Mouse (Mus musculus): ENCODE measurements at regions not wholly inside any gene's neighbourhood (a gene's known extent, or its start where the extent isn't known, plus 50 kb on each side); places are given as distances from the start of the nearest gene placed in this dataset.

- DNase-seq (ENCODE audit: low spot score in 2 of 2): no peak
These were observed 91.8 kb downstream of the Slc16a9 start for GRCm38 (mm10) chr10:70336741-70337140.

DNA sequence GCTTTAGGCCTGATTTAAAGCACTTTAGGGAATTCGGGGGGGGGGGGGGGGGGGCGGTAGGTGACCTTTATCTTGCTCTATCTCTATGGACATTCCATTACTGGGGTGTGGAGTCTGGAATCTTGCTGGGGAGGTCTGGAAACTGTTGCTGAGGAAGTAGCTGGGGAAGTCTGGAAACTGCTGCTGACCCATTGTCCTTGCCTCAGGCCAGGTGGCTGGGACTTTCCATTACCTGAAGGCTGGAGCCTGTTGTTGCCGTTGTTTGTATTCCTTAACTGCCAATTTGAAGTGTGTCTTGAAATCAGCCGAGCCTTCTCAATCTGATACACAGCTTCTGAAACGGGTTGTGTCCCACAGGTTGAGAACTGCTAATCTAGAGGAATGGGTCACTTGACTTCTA, 80.9 kb upstream of the Fam13c start:
- DNase-seq (ENCODE audit: low spot score in 2 of 2): no peak

GRCm38 (mm10) chr10:70359834-70360233, 80.4 kb upstream of the Fam13c start:
- DNase-seq (ENCODE audit: low spot score in 2 of 2): no peak

- DNase-seq (ENCODE audit: low spot score in 2 of 2): no peak
These were observed 77.2 kb upstream of the Fam13c start for GRCm38 (mm10) chr10:70363054-70363453.

DNA sequence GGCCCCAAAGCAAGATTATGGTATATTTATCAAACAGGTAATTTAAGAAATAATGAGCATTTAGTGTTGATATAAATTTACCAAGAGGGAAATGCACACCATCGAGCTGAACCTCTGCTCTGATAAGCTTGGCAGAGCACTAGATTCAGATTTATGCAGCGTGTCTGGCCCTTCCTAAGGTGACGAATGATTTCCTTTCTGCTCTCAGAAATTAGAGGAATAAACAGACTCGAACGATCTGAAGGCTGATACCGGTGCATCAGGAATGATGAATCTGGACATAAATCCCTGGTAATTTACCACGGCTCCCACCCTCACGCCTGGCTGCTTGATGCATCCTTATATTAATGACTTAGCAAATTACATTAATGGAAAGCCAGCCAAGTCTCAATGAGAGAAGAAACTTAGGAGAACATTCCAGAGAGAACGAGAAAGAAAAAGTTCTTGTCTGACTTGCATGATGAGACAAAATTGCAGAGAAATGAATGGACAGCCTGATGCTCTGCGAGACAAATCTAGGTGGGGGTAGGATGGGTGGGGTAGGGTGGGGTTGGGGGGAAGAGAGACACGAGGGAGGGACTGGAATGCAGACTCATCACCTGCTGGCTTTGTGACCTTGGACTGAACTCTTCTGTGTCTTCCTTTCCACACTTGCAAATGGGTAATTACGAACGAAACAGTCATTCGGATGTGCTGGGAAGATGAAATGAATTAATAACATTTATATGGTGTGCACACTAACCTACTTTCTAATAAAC, 75.9 kb upstream of the Fam13c start:
- DNase-seq (ENCODE audit: low spot score in 2 of 2): no peak

GRCm38 (mm10) chr10:70364976-70365345, 75.3 kb upstream of the Fam13c start:
- no peak for DNase-seq (ENCODE audit: low spot score in 2 of 2)

DNA sequence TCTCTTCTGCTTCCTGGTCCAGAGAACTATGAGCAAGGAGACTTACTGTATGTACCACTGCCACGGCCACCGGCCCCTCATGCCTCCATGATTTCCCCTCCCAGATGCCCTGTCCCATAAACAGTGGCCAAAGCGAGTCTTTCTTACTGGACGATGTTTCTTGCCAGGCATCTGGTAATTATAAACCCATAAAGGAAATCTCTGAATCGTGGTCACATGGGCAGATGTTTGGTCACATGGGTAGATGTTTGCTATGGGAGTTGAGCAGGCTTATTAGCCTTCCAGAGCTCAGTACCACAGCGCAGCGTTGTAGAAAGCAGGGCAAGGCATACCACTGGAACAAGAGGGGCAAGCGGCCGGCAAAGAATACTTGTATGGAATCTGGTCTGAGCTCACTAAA, 74.8 kb upstream of the Fam13c start:
- DNase-seq (ENCODE audit: low spot score in 2 of 2): no peak

DNA sequence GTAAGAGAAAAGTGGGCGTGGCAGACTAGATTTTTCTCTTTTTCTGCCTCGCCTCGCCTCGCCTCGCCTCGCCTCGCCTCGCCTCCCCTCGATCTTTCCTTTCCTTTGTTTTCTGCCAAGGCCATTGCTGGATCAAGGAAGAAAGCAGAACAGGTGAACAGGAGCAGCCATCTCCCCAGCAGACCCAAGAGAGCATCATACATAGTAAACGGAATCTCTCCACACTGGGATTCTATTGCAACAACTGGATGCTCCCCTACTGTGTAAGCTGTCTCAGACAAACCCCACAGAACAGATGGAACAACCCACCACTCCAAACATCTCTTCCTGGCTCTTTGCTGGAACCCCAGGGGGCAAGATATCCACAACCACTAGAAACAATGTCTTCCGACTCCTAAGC, 72.4 kb upstream of the Fam13c start:
- no peak for DNase-seq (ENCODE audit: low spot score in 2 of 2)

- peak; percentile 58 to 76 for DNase-seq (ENCODE audit: low spot score in 2 of 2)
These were observed 71.6 kb upstream of the Fam13c start for GRCm38 (mm10) chr10:70368685-70369084.

DNA sequence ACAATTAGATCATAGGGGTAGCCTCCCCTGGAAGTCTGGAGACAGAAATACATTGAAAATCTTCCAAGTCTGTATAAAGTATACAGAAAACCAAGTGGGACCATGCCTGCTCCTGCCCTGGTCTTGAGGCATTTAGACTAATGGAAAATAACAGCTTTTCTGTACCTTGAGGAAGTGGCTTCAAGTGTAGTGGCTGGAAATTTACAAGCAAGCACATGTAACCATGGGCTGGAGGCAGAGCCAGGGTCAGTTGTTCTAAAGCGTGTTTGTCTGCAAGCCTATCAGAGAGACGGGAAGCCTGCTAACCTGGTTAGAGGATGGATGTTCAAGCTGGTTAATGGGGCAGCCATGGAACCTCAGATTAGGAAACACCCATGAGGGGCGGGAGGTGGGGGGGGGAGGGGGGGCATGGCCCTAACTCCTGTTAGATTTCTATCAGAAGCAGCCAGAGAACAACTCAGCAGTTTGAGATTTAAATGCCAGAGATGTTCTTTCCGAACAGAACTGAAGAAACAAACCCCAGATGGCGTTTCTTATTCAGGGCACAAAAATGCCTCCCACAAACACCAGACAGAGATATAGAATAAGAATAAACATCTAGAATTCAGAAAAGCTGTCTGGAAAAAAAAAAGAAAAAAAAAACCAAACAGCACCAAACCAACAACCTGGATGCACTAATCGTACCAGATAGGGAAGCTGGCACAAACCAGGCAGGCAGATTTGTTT, 67.7 kb upstream of the Fam13c start:
- peak; percentile 13 to 62 for DNase-seq (ENCODE audit: low spot score in 2 of 2)

- DNase-seq (ENCODE audit: low spot score in 2 of 2): no peak
These were observed 67.1 kb upstream of the Fam13c start for GRCm38 (mm10) chr10:70373207-70373606.

- no peak for DNase-seq (ENCODE audit: low spot score in 2 of 2)
These were observed 66.4 kb upstream of the Fam13c start for GRCm38 (mm10) chr10:70373836-70374235.

DNA sequence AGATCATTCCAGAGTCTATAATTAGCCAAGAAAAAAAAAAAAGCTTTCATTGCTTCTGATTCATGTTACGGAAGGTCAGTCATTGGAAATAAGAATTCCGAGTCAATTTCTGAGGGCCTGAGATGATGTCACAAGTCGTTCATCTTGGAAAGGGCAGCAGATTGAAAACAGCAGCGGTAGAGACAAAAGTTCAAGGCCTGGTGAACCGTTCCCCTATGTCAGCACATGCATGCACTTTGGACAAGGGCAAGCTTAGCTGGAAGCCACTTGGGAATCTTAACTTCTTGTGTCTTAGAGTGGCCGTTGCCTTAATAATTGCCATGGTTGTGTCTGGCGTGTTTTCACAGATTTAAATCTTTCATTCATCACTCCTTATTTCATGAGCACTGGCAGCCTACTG, 65.6 kb upstream of the Fam13c start:
- DNase-seq (ENCODE audit: low spot score in 2 of 2): no peak

DNA sequence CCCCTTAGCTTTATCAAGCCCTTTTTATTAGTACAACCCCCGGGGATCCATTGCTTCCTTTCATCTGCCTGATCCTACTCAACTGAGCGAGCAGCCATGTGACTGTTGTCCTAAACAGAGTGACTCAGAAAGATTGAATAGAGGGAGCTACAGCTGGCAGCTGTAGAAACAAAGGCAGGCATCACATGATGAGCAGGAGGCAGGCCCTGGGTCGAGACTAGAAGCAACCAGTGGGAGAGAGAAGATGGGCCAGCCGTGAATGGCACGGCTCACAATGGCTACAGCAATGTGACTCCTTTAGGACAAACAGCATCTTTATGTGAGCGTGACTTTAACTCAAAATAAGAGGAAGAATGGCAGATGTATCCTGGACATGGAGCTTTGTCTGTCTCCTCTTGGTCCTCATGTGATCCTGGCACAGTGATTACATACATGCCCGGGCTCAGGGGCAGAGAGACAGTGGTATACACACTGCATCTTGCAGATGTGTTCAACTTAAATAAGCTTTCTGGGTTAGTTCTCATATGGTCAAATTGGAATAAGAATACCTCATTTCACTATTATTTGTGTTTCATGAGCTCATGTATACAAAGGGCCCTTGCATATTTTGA, 60.1 kb upstream of the Fam13c start:
- DNase-seq (ENCODE audit: low spot score in 2 of 2): peak; percentile 21 to 33

GRCm38 (mm10) chr10:70384689-70385088, 55.6 kb upstream of the Fam13c start:
- DNase-seq (ENCODE audit: low spot score in 2 of 2): no peak

DNA sequence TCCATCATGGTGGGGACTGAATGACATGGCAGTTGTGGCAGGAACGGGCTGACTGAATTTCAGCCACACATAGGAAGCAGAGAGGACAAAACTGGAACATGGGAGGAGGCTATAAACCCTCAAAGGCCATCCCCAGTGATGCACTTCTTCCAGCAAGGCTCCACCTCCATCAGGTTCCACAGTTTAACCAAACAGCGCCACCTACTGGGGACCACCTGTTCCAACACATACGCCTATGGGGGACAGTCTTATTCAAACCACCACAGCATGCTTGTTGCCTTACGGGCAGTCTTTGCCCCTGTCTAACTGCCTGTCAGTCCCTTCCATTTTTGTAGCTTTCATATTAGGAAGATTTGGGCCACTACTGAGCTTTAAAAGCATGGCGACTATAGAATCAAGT, 52.6 kb upstream of the Fam13c start:
- DNase-seq (ENCODE audit: low spot score in 2 of 2): no peak
